8 mouse cellular contexts compared by ENCODE assay signal in the genomic region with DNA sequence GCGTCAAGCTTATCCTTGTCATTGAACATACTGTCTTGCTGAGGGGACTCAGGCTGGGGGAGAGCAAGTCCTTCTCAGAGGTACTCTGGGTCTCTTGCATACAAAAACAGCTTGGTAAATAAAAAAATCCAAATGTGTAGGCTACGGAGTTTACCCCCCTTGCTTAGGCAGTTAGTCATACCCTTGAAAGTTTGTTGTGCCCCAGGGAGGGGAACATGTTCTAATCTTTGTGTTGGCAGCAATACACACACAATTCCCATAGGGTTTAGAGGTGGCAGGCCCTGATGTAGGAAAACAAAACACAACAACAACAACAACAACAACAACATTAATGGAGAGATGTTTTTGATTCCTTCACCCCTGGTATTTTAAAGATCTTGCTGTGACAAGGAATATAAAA. TPM values are rescaled to one million over a fixed set of nuclear protein-coding genes. Genes with fewer than 3 reads are reported as not detected.
DNase-seq lines count a peak whose midpoint lies in the region; ATAC-seq lines count a peak whose summit lies in the region.

No protein-coding gene starts in this region.

- no peak overlapping the region for H3K27ac ChIP-seq in kidney, embryonic 14.5 days (ENCODE audit: low read depth, low read length)
- H3K27ac ChIP-seq in heart, embryonic 16.5 days (ENCODE audit: low read length) = peak overlapping the region; percentile 94
- H3K27ac ChIP-seq in midbrain, embryonic 12.5 days (replicated peaks) = 0 out of 2 replicates have a peak overlapping the region, but pooled peaks have one; percentile 97

- H3K36me3 ChIP-seq in kidney, embryonic 14.5 days (ENCODE audit: control insufficient read depth, insufficient read depth, low read length) = no peaks in the 10 kb centered on the region
- no peaks in the 10 kb centered on the region for H3K36me3 ChIP-seq in heart, embryonic 16.5 days (ENCODE audit: control insufficient read depth, insufficient read depth)
- no peaks in the 10 kb centered on the region for H3K36me3 ChIP-seq in midbrain, embryonic 12.5 days

- peak overlapping the region; percentile 96 for H3K9ac ChIP-seq in kidney, embryonic 14.5 days (ENCODE audit: low read depth, low read length)
- H3K9ac ChIP-seq in heart, embryonic 16.5 days (ENCODE audit: low read length) = peak overlapping the region; percentile 97
- H3K9ac ChIP-seq in midbrain, embryonic 12.5 days (replicated peaks) = peak overlapping the region; percentile 95

- no peaks in the 10 kb centered on the region for H3K27me3 ChIP-seq in kidney, embryonic 14.5 days (ENCODE audit: control insufficient read depth, insufficient read depth, low read length)
- H3K27me3 ChIP-seq in heart, embryonic 16.5 days (ENCODE audit: control insufficient read depth, insufficient read depth, low read length) = no peaks in the 10 kb centered on the region
- no peaks in the 10 kb centered on the region for H3K27me3 ChIP-seq in midbrain, embryonic 12.5 days

- H3K9me3 ChIP-seq in kidney, embryonic 14.5 days (ENCODE audit: control insufficient read depth, low read length) = no peaks in the 10 kb centered on the region
- H3K9me3 ChIP-seq in heart, embryonic 16.5 days (replicated peaks; ENCODE audit: control insufficient read depth, low read length) = no peaks in the 10 kb centered on the region
- no peaks in the 10 kb centered on the region for H3K9me3 ChIP-seq in midbrain, embryonic 12.5 days

- ATAC-seq in kidney, embryonic 14.5 days (ENCODE audit: low FRiP score, low TSS enrichment) = no peak
- no peak for ATAC-seq in heart, embryonic 16.5 days (replicated peaks; ENCODE audit: extremely low read depth, insufficient read depth, low FRiP score)
- ATAC-seq in midbrain, embryonic 12.5 days (ENCODE audit: low FRiP score, low read depth) = no peak
- no peak for ATAC-seq in activated CD4-positive, CD25-positive, alpha-beta regulatory T cell, adult 4 months

- peaks cover 9% of the 10 kb centered on the region; the same call in 1 of the 2 replicates for H3K4me1 ChIP-seq in kidney, embryonic 14.5 days (ENCODE audit: control insufficient read depth, insufficient read depth, low read length)
- peaks cover 22% of the 10 kb centered on the region for H3K4me1 ChIP-seq in heart, embryonic 16.5 days (ENCODE audit: control insufficient read depth, insufficient read depth, low read length)
- peaks cover 26% of the 10 kb centered on the region for H3K4me1 ChIP-seq in midbrain, embryonic 12.5 days

- H3K4me3 ChIP-seq in kidney, embryonic 14.5 days (ENCODE audit: low read length) = peak overlapping the region; percentile 93
- H3K4me3 ChIP-seq in heart, embryonic 16.5 days (ENCODE audit: low read length) = peak overlapping the region; percentile 81
- peak overlapping the region; percentile 97 for H3K4me3 ChIP-seq in midbrain, embryonic 12.5 days

- WGBS in kidney, embryonic 14.5 days = 8% methylated on average over 1 of the region's 2 CpGs
- WGBS in heart, embryonic 16.5 days = 7% methylated on average over 2 of the region's 2 CpGs
- WGBS in midbrain, embryonic 12.5 days = 2% methylated on average over 2 of the region's 2 CpGs

- DNase-seq in kidney, postnatal 25 days = no peak
- peak; percentile 43 for DNase-seq in MN1 (ENCODE audit: low spot score)
- no peak for DNase-seq in urinary bladder, postnatal 10 days (ENCODE audit: low spot score)
- DNase-seq in right cerebral cortex, postnatal 36 days (ENCODE audit: low spot score in 2 of 2) = no peak

- H3K4me2 ChIP-seq in kidney, embryonic 14.5 days (replicated peaks; ENCODE audit: low read depth, low read length) = peak overlapping the region; percentile 79
- peak overlapping the region; percentile 86 for H3K4me2 ChIP-seq in heart, embryonic 16.5 days (ENCODE audit: low read depth, low read length)
- peak overlapping the region; percentile 88 for H3K4me2 ChIP-seq in midbrain, embryonic 12.5 days (replicated peaks)

RNA-seq across cellular contexts. Expression of gene Ssbp2, which starts 2.3 kb away (rescaled TPM):
- polyA plus RNA-seq in kidney, embryonic 14.5 days (2014; fragmentation: Nextera tagmentation; extraction: Ambion mirVana) = 132 and 140 TPM in 2 replicates
- polyA plus RNA-seq in heart, embryonic 16.5 days (2015; fragmentation: Nextera tagmentation; extraction: Ambion mirVana) = 111 and 114 TPM in 2 replicates
- polyA plus RNA-seq in midbrain, embryonic 12.5 days (2016; fragmentation: Nextera tagmentation; extraction: Ambion mirVana) = 169 and 179 TPM in 2 replicates
- 100 to 1,000 TPM in 1 of 2 experiments, 10 to 100 TPM in 1; 96.5 to 129 TPM for polyA plus RNA-seq in activated CD4-positive, CD25-positive, alpha-beta regulatory T cell, adult 4 months (2017; shearing (Covaris generic))
